Mouse (Mus musculus) brown adipose tissue, adult 24 weeks (tissue): ENCODE measurements around the gene Gm21820. TPM values are rescaled to one million over a fixed set of nuclear protein-coding genes. Genes with fewer than 3 reads are reported as not detected.
"Not testable (repeated sequence)": the region's sequence is repeated elsewhere in the genome, so short reads cannot be mapped to it uniquely, and the experiment has no call there.

Experiments
- H3K27ac ChIP-seq: fragments of 200-500 bp; replicated peaks from 2 replicates; pipeline ENCODE4 v1.5.1; 2012; ENCODE audit warnings: low read depth, mild to moderate bottlenecking, low read length
- H3K4me1 ChIP-seq: fragments of 200-500 bp; 2 replicates; pipeline ENCODE4 v1.6.1; 2012; ENCODE audit warnings: low read length, mixed read lengths; ENCODE audit not compliant: control insufficient read depth, insufficient read depth, insufficient read length
- H3K4me3 ChIP-seq: fragments of 200-500 bp; 2 replicates; pipeline ENCODE4 v1.5.1; 2012; ENCODE audit warnings: low read depth, mild to moderate bottlenecking, low read length, moderate library complexity; ENCODE audit not compliant: insufficient read depth
- polyA plus RNA-seq: library from polyadenylated mRNA; stranded (reverse); fragments of >200 nt; gene quantifications from 2 replicates; pipeline ENCODE4 v1.2.4, GENCODE M21; 2012; ENCODE audit not compliant: missing spikeins, insufficient read depth, insufficient read length

Gm21820 gene
- not detected in 2 replicates for polyA plus RNA-seq

GRCm38 (mm10) chrY:5249341-5249740, at the start of gene Gm21820:
Gene Gm21820, minus strand, starts transcription at chrY:5249441.
- not testable (repeated sequence) for H3K4me1 ChIP-seq, H3K27ac ChIP-seq, H3K4me3 ChIP-seq

Other genes starting within 250 kb of the Gm21820 start
- gene Gm20918, start 205.5 kb downstream of the Gm21820 start, polyA plus RNA-seq, result not detected in 2 replicates